Mouse (Mus musculus) midbrain, embryonic 16.5 days (tissue): ENCODE results near the gene Zfp956. TPM values are rescaled to one million over a fixed set of nuclear protein-coding genes. Genes with fewer than 3 reads are reported as not detected.
A peak's percentile ranks its signal among the peaks of the same experiment; 100 is the strongest.

ENCODE experiments used
- ATAC-seq: fragments of 200-750 bp; cut with Nextera tagmentation; 2 replicates; pipeline ENCODE4 v1.8.0; 2017; ENCODE audit warnings: moderate TSS enrichment
- H3K27ac ChIP-seq: fragments of 300-500 bp; sonication (generic); 2 replicates; pipeline ENCODE4 v1.5.1; 2014; ENCODE audit warnings: mild to moderate bottlenecking, low read length, mixed read lengths
- H3K27me3 ChIP-seq: fragments of 300-500 bp; sonication (generic); 2 replicates; pipeline ENCODE4 v1.6.1; 2014; ENCODE audit warnings: low read depth, low read length, mixed read lengths; ENCODE audit not compliant: control insufficient read depth, insufficient read depth
- H3K36me3 ChIP-seq: fragments of 300-500 bp; sonication (generic); 2 replicates; pipeline ENCODE4 v1.6.1; 2014; ENCODE audit warnings: mild to moderate bottlenecking, low read length, moderate library complexity, mixed read lengths; ENCODE audit not compliant: control insufficient read depth, insufficient read depth
- H3K4me1 ChIP-seq: fragments of 300-500 bp; sonication (generic); 2 replicates; pipeline ENCODE4 v1.6.1; 2014; ENCODE audit warnings: mild to moderate bottlenecking, low read length, mixed read lengths; ENCODE audit not compliant: control insufficient read depth, insufficient read depth
- H3K4me2 ChIP-seq: fragments of 300-500 bp; sonication (generic); 2 replicates; pipeline ENCODE4 v1.6.1; 2014; ENCODE audit warnings: mild to moderate bottlenecking, low read length, mixed read lengths
- H3K4me3 ChIP-seq: fragments of 300-500 bp; sonication (generic); 2 replicates; pipeline ENCODE4 v1.5.1; 2014; ENCODE audit warnings: low read depth, mild to moderate bottlenecking, low read length, moderate library complexity, mixed read lengths
- H3K9ac ChIP-seq: fragments of 300-500 bp; sonication (generic); 2 replicates; pipeline ENCODE4 v1.6.1; 2014; ENCODE audit warnings: low read depth, low read length, mixed read lengths
- H3K9me3 ChIP-seq: fragments of 300-500 bp; sonication (generic); replicated peaks from 2 replicates; pipeline ENCODE4 v1.6.1; 2014; ENCODE audit warnings: mild to moderate bottlenecking, low read length, mixed read lengths; ENCODE audit not compliant: control insufficient read depth, poor library complexity, severe bottlenecking
- WGBS: fragments of 180-500 bp; shearing (Covaris S2); extraction: QIAGEN DNeasy Blood & Tissue Kit; methylation state at CpG from one replicate; pipeline ENCODE4 v1.1.7; 2014; 5-methylcytosine and 5-hydroxymethylcytosine counted together
- polyA plus RNA-seq: library from polyadenylated mRNA; unstranded; fragments of >200 nt; fragmentation: Nextera tagmentation; extraction: Ambion mirVana; gene quantifications from 2 replicates; pipeline ENCODE4 v1.2.1, GENCODE M21; 2015

Zfp956 gene
- 25.9 and 26.3 TPM in 2 replicates for polyA plus RNA-seq

GRCm38 (mm10) chr6:47953191-47953726 is at the start of gene Zfp956:
Gene Zfp956, plus strand, starts transcription at chr6:47953390.
- Histone ChIP-seq H3K9ac (peak within 1 kb of the TSS; percentile 84), H3K27ac (peak within 1 kb of the TSS; percentile 88), H3K36me3 (peaks cover 9% of the 10 kb centered on the region), H3K4me2 (peak within 1 kb of the TSS; percentile 84), H3K27me3 (no peaks in the 10 kb centered on the region), H3K4me1 (peaks cover 20% of the 10 kb centered on the region), H3K9me3 (no peaks in the 10 kb centered on the region), H3K4me3 (peak within 1 kb of the TSS; percentile 78)
- peak; percentile 100 for ATAC-seq
- WGBS: under 1% methylated on average over 31 of the region's 31 CpGs

- Histone ChIP-seq H3K9ac (no peak overlapping the region), H3K36me3 (peaks cover 55% of the 10 kb centered on the region), H3K27me3 (no peaks in the 10 kb centered on the region), H3K27ac (no peak overlapping the region), H3K4me3 (no peak overlapping the region), H3K4me2 (no peak overlapping the region), H3K4me1 (no peaks in the 10 kb centered on the region), H3K9me3 (no peaks in the 10 kb centered on the region)
- WGBS: 89% methylated on average over 4 of the region's 4 CpGs
- no peak for ATAC-seq
These were observed 49.6 kb upstream of the Zfp956 start for GRCm38 (mm10) chr6:47903587-47903986.

GRCm38 (mm10) chr6:47904361-47904760 is 48.8 kb upstream of the Zfp956 start:
- no peaks in the 10 kb centered on the region for H3K27me3 ChIP-seq
- H3K4me1 ChIP-seq: no peaks in the 10 kb centered on the region
- no peak overlapping the region for H3K4me3 ChIP-seq
- H3K9me3 ChIP-seq: no peaks in the 10 kb centered on the region
- H3K4me2 ChIP-seq: no peak overlapping the region
- ATAC-seq: no peak
- no peak overlapping the region for H3K27ac ChIP-seq
- H3K9ac ChIP-seq: no peak overlapping the region
- H3K36me3 ChIP-seq: peaks cover 51% of the 10 kb centered on the region
- WGBS: 44% methylated on average over 19 of the region's 19 CpGs

GRCm38 (mm10) chr6:47904917-47905695 is 48.1 kb upstream of the Zfp956 start:
- H3K9me3 ChIP-seq: no peaks in the 10 kb centered on the region
- H3K36me3 ChIP-seq: peaks cover 48% of the 10 kb centered on the region
- H3K27ac ChIP-seq: no peak overlapping the region
- H3K4me3 ChIP-seq: no peak overlapping the region
- no peak overlapping the region for H3K9ac ChIP-seq
- no peak overlapping the region for H3K4me2 ChIP-seq
- no peaks in the 10 kb centered on the region for H3K27me3 ChIP-seq
- WGBS: 60% methylated on average over 44 of the region's 44 CpGs
- peak; percentile 34; the same call in 1 of the 2 replicates for ATAC-seq
- H3K4me1 ChIP-seq: no peaks in the 10 kb centered on the region

GRCm38 (mm10) chr6:47906326-47906725 is 46.9 kb upstream of the Zfp956 start:
- no peak for ATAC-seq
- no peaks in the 10 kb centered on the region for H3K4me1 ChIP-seq
- no peaks in the 10 kb centered on the region for H3K9me3 ChIP-seq
- H3K4me2 ChIP-seq: no peak overlapping the region
- H3K27ac ChIP-seq: no peak overlapping the region
- H3K36me3 ChIP-seq: peaks cover 41% of the 10 kb centered on the region
- H3K27me3 ChIP-seq: no peaks in the 10 kb centered on the region
- 97% methylated on average over 5 of the region's 5 CpGs for WGBS
- H3K4me3 ChIP-seq: no peak overlapping the region
- no peak overlapping the region for H3K9ac ChIP-seq

GRCm38 (mm10) chr6:47909007-47909406 is 44.2 kb upstream of the Zfp956 start:
- WGBS: 88% methylated on average over 1 of the region's 1 CpGs
- Histone ChIP-seq H3K36me3 (peaks cover 27% of the 10 kb centered on the region), H3K27me3 (no peaks in the 10 kb centered on the region), H3K4me1 (no peaks in the 10 kb centered on the region), H3K9ac (no peak overlapping the region), H3K27ac (no peak overlapping the region), H3K4me2 (no peak overlapping the region), H3K9me3 (no peaks in the 10 kb centered on the region), H3K4me3 (no peak overlapping the region)
- ATAC-seq: no peak

- H3K4me3 ChIP-seq: no peak overlapping the region
- H3K27me3 ChIP-seq: no peaks in the 10 kb centered on the region
- H3K9ac ChIP-seq: no peak overlapping the region
- H3K4me2 ChIP-seq: no peak overlapping the region
- no peak overlapping the region for H3K27ac ChIP-seq
- ATAC-seq: no peak
- H3K9me3 ChIP-seq: no peaks in the 10 kb centered on the region
- H3K36me3 ChIP-seq: peaks cover 3% of the 10 kb centered on the region; the same call in 1 of the 2 replicates
- no peaks in the 10 kb centered on the region for H3K4me1 ChIP-seq
- 75% methylated on average over 1 of the region's 1 CpGs for WGBS
These were observed 41.5 kb upstream of the Zfp956 start for GRCm38 (mm10) chr6:47911650-47912049.

GRCm38 (mm10) chr6:47912991-47913390 is 40.2 kb upstream of the Zfp956 start:
- Histone ChIP-seq H3K27ac (no peak overlapping the region), H3K9ac (no peak overlapping the region), H3K4me3 (no peak overlapping the region), H3K4me1 (no peaks in the 10 kb centered on the region), H3K27me3 (no peaks in the 10 kb centered on the region), H3K36me3 (no peaks in the 10 kb centered on the region), H3K9me3 (no peaks in the 10 kb centered on the region), H3K4me2 (no peak overlapping the region)
- no peak for ATAC-seq
- 67% methylated on average over 3 of the region's 3 CpGs for WGBS

GRCm38 (mm10) chr6:47917051-47917450 is 36.1 kb upstream of the Zfp956 start:
- peaks cover 10% of the 10 kb centered on the region for H3K4me1 ChIP-seq
- H3K4me2 ChIP-seq: no peak overlapping the region
- no peak overlapping the region for H3K4me3 ChIP-seq
- H3K9me3 ChIP-seq: no peaks in the 10 kb centered on the region
- H3K9ac ChIP-seq: no peak overlapping the region
- H3K27ac ChIP-seq: no peak overlapping the region
- 83% methylated on average over 5 of the region's 5 CpGs for WGBS
- H3K36me3 ChIP-seq: no peaks in the 10 kb centered on the region
- ATAC-seq: no peak
- H3K27me3 ChIP-seq: no peaks in the 10 kb centered on the region
